Mouse (Mus musculus) thymus, adult 2 months (tissue): Measurements from ENCODE around the gene B3gnt7. TPM values are rescaled to one million over a fixed set of nuclear protein-coding genes. Genes with fewer than 3 reads are reported as not detected.
A peak's percentile ranks its signal among the peaks of the same experiment; 100 is the strongest.
"Not testable (repeated sequence)": the region's sequence is repeated elsewhere in the genome, so short reads cannot be mapped to it uniquely, and the experiment has no call there.

Experiments used
- DNase-seq: peaks from one replicate; pipeline ENCODE4 v3.0.0; 2021
- H3K27ac ChIP-seq: fragments of 200-500 bp; 2 replicates; pipeline ENCODE4 v1.5.1; 2012; ENCODE audit warnings: low read length, control low read depth; ENCODE audit not compliant: control insufficient read depth, insufficient read depth
- H3K27me3 ChIP-seq: fragments of 200-500 bp; 2 replicates; pipeline ENCODE4 v1.6.1; 2012; ENCODE audit warnings: mild to moderate bottlenecking, low read length, moderate library complexity, mixed read lengths; ENCODE audit not compliant: control insufficient read depth, insufficient read depth
- H3K36me3 ChIP-seq: fragments of 200-500 bp; 2 replicates; pipeline ENCODE4 v1.6.1; 2012; ENCODE audit warnings: mild to moderate bottlenecking, low read length, moderate library complexity; ENCODE audit not compliant: control insufficient read depth, insufficient read depth
- H3K4me1 ChIP-seq: fragments of 200-500 bp; replicated peaks from 2 replicates; pipeline ENCODE4 v1.6.1; 2012; ENCODE audit warnings: low read length; ENCODE audit not compliant: control insufficient read depth, insufficient read depth
- H3K4me3 ChIP-seq: fragments of 200-500 bp; 2 replicates; pipeline ENCODE4 v1.5.1; 2012; ENCODE audit warnings: mild to moderate bottlenecking, low read length, control low read depth, moderate library complexity; ENCODE audit not compliant: control insufficient read depth, insufficient read depth
- CTCF ChIP-seq: fragments of 200-500 bp; IDR thresholded peaks from 2 replicates; pipeline ENCODE4 v1.5.1; 2012; ENCODE audit warnings: mild to moderate bottlenecking, control low read depth, low read length, moderate library complexity, borderline replicate concordance; ENCODE audit not compliant: control insufficient read depth, poor library complexity, insufficient read depth; ENCODE audit errors: extremely low read depth
- POLR2A ChIP-seq: fragments of 200-500 bp; IDR thresholded peaks from 2 replicates; pipeline ENCODE4 v1.6.1; 2012; ENCODE audit warnings: mild to moderate bottlenecking, low read length, control low read depth, moderate library complexity; ENCODE audit not compliant: control insufficient read depth, poor library complexity, insufficient read depth; ENCODE audit errors: extremely low read depth
- WGBS: fragments of 180-500 bp; shearing (Covaris S2); methylation state at CpG from one replicate; pipeline ENCODE4 v1.1.7; 2018; 5-methylcytosine and 5-hydroxymethylcytosine counted together
- polyA plus RNA-seq: library from polyadenylated mRNA; depleted of rRNA; stranded (reverse); fragments of >200 nt; gene quantifications from 2 replicates; pipeline ENCODE4 v1.2.3, GENCODE M21; 2012

Gene B3gnt7
- polyA plus RNA-seq, 1 experiment = 1.5 TPM

DNA sequence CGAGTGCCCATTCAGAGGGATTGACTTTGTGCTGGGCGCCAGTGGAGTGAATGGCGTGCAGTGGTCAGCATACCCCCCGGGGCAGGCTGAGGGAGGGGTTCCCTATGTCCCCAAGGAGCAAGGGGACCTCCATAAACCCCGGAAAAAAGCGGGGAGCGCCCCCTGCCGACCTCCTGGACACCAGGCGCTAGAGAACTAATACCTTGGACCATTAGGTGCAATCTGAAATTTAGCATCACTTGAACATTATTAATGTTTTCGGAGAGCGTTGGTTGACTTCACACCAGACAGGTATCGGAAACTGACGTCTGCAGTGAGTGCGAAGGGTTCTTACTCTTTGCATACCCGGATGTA is 11.1 kb downstream of the B3gnt7 start:
- Histone ChIP-seq H3K4me3 (no peak overlapping the region), H3K36me3 (no peaks in the 10 kb centered on the region), H3K27me3 (no peaks in the 10 kb centered on the region), H3K27ac (no peak overlapping the region), H3K4me1 (no peaks in the 10 kb centered on the region)
- TF ChIP-seq POLR2A = no peak
- peak; percentile 70; the same call in 1 of the 2 replicates for TF ChIP-seq CTCF
- 50% methylated on average over 15 of the region's 15 CpGs for WGBS
- DNase-seq = peak; percentile 50

DNA sequence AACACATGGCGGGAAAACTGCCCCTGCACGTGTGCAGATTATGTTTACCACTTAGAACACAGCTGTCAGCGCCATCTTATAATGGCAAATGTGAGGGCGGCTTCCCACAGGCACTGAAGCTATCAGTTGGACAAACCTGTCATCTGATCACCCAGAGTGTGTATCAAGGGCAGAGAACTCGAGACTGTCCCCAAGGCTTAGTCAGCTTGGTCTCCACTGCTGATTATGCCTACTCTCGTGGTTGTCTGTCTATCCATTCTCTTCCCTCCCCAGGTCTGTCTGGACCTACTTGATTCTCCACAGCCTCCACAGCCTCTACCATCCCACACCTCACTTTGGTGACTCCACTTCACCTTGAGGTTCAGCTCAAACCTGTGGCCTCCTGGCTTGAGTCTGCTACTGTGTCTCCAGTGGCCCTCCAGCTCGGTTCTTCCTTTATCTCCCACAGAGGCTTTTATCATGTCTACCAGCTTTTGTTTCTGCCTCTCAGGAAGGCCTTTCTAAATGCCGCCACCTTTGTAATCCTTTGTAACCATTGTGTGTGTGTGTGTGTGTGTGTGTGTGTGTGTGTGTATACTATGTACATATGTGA is 18.3 kb downstream of the B3gnt7 start:
- Histone ChIP-seq H3K27me3 (no peaks in the 10 kb centered on the region), H3K4me1 (no peaks in the 10 kb centered on the region), H3K4me3 (no peak overlapping the region), H3K27ac (no peak overlapping the region), H3K36me3 (no peaks in the 10 kb centered on the region)
- WGBS = 94% methylated on average over 7 of the region's 8 CpGs
- no peak for TF ChIP-seq CTCF
- no peak for TF ChIP-seq POLR2A
- no peak for DNase-seq

DNA sequence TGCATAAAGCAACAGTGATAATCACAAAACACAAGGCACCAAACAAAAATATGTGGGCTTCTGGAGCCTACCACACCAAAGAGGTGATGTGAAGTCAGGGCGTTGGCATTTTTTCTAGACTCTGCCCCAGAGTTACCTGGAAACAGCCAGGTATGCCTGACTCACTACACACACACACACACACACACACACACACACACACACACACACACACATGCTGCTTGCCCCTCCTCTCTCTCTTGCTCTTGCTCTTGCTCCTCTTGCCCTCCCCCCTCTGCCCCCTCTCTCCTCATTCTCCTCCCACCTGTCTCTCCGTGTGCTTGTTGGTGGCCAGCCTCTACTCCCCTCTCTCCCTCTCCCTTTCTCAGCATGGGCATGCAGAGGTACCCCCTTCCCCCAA is 33.7 kb downstream of the B3gnt7 start:
- no peak for TF ChIP-seq POLR2A
- no peak for TF ChIP-seq CTCF
- Histone ChIP-seq H3K4me3 (no peak overlapping the region), H3K27me3 (no peaks in the 10 kb centered on the region), H3K36me3 (no peaks in the 10 kb centered on the region), H3K27ac (no peak overlapping the region), H3K4me1 (no peaks in the 10 kb centered on the region)
- 78% methylated on average over 2 of the region's 2 CpGs for WGBS
- DNase-seq = no peak

DNA sequence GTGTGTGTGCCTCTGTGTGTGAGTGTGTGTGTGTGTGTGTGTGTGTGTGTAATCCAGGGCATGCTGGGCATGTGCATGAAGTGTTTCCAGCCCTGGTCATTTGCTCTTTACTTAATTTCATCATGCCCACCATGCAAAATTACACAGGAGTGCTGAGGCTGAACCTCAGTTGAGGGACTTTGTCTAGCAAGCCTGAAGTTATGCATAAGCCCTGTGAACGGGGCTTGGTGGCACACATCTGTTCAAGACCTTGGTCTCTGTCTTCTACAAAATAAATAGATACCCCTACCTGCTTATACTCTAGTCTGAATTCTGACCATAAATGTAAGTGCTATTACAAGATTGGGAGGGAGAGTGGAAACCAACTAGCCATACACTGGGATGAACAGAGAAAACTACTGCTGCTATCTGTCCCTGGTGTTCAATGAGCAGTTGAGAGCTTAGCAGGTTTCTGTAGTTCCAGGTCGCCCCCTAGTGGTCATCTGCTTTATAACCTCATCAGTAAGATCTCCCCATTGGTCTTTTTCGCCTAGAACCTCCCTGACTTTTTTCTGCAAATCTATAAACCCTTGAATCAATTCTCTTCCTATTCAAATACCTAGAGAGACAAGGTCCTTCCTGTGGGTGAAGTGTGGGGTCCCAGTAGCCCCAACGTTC is 36.7 kb downstream of the B3gnt7 start:
- WGBS = 35% methylated on average over 4 of the region's 4 CpGs
- no peaks in the 10 kb centered on the region for H3K27me3 ChIP-seq
- no peaks in the 10 kb centered on the region for H3K4me1 ChIP-seq
- peak; percentile 82 for DNase-seq
- TF ChIP-seq POLR2A = no peak
- no peak for TF ChIP-seq CTCF
- no peak overlapping the region for H3K27ac ChIP-seq
- H3K4me3 ChIP-seq = no peak overlapping the region
- H3K36me3 ChIP-seq = no peaks in the 10 kb centered on the region

DNA sequence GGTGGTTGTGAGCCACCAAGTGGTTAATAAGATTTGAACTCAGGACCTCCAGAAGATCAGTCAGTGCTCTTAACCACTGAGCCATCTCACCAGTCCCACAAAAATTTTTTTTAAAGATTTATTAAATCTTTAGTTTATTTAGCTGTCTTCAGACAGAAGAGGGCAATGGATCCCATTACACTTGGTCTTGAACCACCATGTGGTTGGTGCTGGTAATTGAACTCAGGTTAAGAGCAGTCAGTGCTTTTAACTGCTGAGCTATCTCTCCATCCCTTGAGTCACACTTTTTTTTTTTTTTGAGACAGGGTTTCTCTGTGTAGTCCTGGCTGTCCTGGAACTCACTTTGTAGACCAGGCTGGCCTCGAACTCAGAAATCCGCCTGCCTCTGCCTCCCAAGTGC is 38.5 kb downstream of the B3gnt7 start:
- not testable (repeated sequence) for DNase-seq, H3K27me3 ChIP-seq, H3K27ac ChIP-seq, H3K4me3 ChIP-seq, H3K4me1 ChIP-seq, H3K36me3 ChIP-seq
- 94% methylated on average over 2 of the region's 2 CpGs for WGBS

DNA sequence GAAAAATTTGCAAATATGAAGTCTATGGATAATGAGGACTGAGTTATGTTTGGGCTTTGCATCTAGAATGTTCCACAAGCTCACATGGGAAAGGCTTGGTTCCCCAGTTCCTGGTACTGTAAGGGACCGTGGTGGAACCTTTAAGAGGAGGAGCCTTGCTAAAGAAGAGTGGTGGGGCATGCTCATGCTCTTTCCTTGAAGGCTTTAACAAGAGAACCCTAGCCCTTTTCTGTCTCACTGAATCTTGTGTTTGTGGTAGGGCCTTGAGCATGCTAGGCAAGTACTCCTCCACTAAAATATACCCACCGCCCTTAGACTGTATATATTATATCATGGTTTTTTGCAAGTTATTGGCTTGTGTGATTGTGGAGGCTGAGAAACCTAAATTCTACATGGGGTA is 39.7 kb downstream of the B3gnt7 start:
- Histone ChIP-seq H3K27me3 (no peaks in the 10 kb centered on the region), H3K27ac (no peak overlapping the region), H3K4me1 (peaks cover 2% of the 10 kb centered on the region), H3K36me3 (peaks cover under 1% of the 10 kb centered on the region; the same call in 1 of the 2 replicates), H3K4me3 (no peak overlapping the region)
- TF ChIP-seq POLR2A (no peak), CTCF (no peak)
- WGBS = 85% methylated on average over 2 of the region's 2 CpGs
- no peak for DNase-seq

DNA sequence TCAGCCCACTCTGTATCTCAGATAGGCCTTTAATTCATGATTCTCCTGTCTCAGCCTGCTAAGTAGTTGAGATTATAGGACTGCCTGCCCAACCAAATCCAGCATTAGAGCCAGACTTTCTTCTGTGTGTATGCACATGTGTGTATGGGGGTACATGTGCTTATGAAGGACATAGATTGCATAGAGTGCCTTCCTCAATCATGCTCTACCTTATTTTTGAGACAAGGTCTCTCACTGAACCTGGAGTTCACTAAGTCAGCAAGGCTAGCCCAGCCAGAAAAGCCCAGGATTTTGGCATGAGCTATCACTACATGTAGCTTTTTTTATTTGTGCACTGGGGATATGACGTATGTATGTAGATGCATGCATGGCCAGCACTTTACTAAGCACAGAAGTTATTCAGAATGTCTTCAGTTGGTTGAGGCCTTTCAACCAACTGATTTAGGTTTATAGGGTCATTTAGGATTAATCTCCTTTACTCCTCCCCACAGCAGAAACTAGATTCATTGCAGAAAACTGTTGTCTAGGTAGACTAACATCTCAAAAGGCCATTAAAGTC is 40.5 kb downstream of the B3gnt7 start:
- H3K27ac ChIP-seq = no peak overlapping the region
- TF ChIP-seq POLR2A (no peak), CTCF (no peak)
- WGBS = 100% methylated on average over 1 of the region's 1 CpGs

More for the DNA sequence above, 40.5 kb downstream of the B3gnt7 start:
- no peak for DNase-seq
- H3K4me3 ChIP-seq = no peak overlapping the region
- peaks cover 2% of the 10 kb centered on the region for H3K4me1 ChIP-seq
- no peaks in the 10 kb centered on the region for H3K27me3 ChIP-seq
- H3K36me3 ChIP-seq = peaks cover 8% of the 10 kb centered on the region
